Mouse (Mus musculus): ENCODE measurements at regions not wholly inside any gene's neighbourhood (a gene's known extent, or its start where the extent isn't known, plus 50 kb on each side); places are given as distances from the start of the nearest gene placed in this dataset.

- no peak for DNase-seq (ENCODE audit: low spot score)
These were observed 51.7 kb upstream of the Ankrd34c start for GRCm38 (mm10) chr9:89789926-89790325.

DNA sequence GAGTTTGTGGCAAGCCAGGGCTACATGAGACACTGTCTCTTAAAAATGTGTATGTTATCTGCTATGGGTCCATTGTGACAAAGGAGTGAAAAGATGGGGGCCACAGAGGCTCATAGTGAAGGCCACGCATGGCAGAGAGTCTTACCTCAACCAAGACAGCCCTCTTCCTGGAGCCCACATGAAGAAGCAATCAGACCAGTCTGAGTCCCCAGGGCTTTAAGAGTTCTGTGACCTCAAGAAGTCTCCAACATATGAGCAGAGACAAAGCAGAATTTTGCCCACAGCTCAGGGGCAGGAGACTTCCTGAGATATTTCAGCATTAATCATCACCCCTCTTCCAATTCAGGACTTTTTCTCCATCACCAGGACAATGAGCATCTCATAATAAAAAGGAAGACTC lies 50.4 kb upstream of the Ankrd34c start:
- DNase-seq (ENCODE audit: low spot score), result no peak

Data from urinary bladder, postnatal 14 days (tissue).